Mouse (Mus musculus): ENCODE data around the gene Frmd7. TPM values are rescaled to one million over a fixed set of nuclear protein-coding genes. Genes with fewer than 3 reads are reported as not detected.

Frmd7 gene
- polyA plus RNA-seq, 1 experiment = 193 TPM

DNA sequence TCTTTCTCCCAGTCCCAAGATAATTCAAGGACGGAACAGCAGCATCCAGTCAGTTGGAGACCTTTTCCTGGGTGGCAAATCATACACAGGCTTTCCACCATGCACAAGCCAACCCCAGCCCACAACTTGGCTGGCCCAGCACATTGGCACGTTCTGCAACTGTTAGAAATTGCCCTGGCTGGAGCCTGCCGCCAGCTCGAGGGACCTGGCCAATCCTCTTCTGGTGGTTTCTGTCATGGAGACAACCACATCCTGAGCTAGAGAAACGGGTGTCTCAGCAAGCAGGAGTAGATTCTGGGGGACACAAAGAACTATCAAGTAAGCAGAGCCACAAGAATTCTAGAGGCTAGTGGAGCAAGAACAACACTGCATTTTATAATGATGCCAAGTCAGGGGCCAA lies 32.6 kb downstream of the Frmd7 start:
- no peak overlapping the region for H3K4me3 ChIP-seq (ENCODE audit: insufficient read depth, low read depth, low read length)
- H3K4me1 ChIP-seq (ENCODE audit: control insufficient read depth, insufficient read depth, low read length) = 0 out of 2 replicates have a peak, but pooled peaks cover 2% of the 10 kb centered on the region
- H3K27ac ChIP-seq (ENCODE audit: insufficient read depth, low read depth, low read length) = no peak overlapping the region
- 49% methylated on average over 5 of the region's 5 CpGs for WGBS
- TF ChIP-seq CTCF (IDR thresholded peaks at IDR 0.05; ENCODE audit: insufficient read depth, low read depth, low read length) (no peak), POLR2A (IDR thresholded peaks at IDR 0.05; ENCODE audit: insufficient read depth, low read depth, low read length) (no peak)

DNA sequence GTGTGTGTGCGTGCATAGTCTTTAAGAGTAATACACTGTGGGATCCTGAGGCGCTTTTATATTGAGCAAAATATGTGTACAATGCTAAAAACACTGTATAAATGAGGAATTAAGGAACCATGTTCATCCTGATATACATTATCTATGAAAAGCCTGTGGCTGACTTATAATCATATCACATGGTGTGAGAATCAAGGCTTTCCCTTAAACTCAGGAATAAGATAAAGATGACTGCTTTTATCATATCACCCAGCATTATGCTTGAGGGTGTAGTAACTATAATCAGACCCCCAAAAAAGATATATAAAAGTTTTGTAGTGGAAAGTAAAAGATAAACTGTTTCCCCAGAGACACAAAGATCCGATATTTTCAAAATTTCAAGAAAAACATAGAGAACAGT lies 39.0 kb downstream of the Frmd7 start:
- TF ChIP-seq CTCF (IDR thresholded peaks at IDR 0.05; ENCODE audit: insufficient read depth, low read depth, low read length) = no peak
- TF ChIP-seq POLR2A (IDR thresholded peaks at IDR 0.05; ENCODE audit: insufficient read depth, low read depth, low read length) = no peak
- H3K4me3 ChIP-seq (ENCODE audit: insufficient read depth, low read depth, low read length) = no peak overlapping the region
- 90% methylated on average over 3 of the region's 3 CpGs for WGBS
- H3K27ac ChIP-seq (ENCODE audit: insufficient read depth, low read depth, low read length) = no peak overlapping the region
- no peaks in the 10 kb centered on the region for H3K4me1 ChIP-seq (ENCODE audit: control insufficient read depth, insufficient read depth, low read length)

DNA sequence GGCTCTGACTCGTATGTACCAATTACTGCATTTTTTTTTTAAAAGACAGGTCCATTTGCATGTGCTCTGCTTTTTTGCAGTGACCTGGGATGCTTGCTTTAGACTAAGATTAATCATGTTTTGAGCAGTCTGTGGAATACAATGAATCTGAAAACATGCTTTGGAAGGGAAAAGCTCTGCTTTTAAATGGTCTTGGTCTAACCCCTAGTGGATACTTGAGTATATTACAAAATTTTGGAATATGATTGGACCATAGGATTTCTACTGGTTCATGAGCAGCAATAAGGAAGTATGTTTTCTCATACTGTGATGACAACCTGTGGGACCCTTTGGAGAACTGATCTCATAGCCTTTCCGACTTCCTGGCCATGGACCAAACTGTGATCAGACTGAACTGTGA lies 54.5 kb downstream of the Frmd7 start:
- Histone ChIP-seq H3K27ac (ENCODE audit: insufficient read depth, low read depth, low read length) (no peak overlapping the region), H3K4me3 (ENCODE audit: insufficient read depth, low read depth, low read length) (no peak overlapping the region), H3K4me1 (ENCODE audit: control insufficient read depth, insufficient read depth, low read length) (no peaks in the 10 kb centered on the region)
- WGBS = 78% methylated on average over 2 of the region's 2 CpGs
- TF ChIP-seq POLR2A (IDR thresholded peaks at IDR 0.05; ENCODE audit: insufficient read depth, low read depth, low read length) = no peak
- TF ChIP-seq CTCF (IDR thresholded peaks at IDR 0.05; ENCODE audit: insufficient read depth, low read depth, low read length) = no peak

DNA sequence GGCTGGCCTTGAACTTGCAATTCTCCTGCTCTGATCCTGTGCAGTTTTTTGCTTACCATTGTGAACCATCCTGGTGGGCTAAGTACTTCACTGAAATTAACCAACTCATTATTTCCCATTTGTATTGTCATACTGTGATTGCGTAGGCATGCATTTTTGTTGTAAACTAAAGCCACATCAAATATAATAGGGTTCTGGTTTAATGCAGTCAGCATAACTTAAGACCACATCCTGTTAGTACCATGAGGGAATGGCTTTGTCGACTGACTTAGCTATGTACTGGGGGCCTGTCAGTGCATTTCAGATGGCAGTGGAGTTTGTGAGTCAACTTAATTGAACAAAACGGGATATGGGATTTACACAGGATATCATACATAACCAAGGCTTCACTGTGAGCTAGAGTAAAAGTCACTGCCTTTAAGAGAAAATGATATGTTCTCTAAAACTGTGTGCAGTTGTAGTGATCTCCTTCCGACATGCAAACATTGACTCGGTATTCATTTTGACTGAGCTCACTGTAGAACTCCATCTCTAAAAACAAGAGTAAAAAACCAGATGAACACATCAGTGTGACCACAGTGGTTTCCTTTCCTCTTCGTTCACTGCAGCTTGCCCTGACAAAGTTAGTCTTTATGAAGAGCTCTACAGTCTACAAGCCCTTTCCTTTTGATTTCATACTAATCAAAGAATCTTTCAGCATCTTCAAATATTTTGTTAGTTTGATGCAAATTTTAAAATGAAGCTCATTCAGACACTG lies 68.1 kb downstream of the Frmd7 start:
- 80% methylated on average over 6 of the region's 6 CpGs for WGBS
- Histone ChIP-seq H3K4me1 (ENCODE audit: control insufficient read depth, insufficient read depth, low read length) (no peaks in the 10 kb centered on the region), H3K27ac (ENCODE audit: insufficient read depth, low read depth, low read length) (no peak overlapping the region), H3K4me3 (ENCODE audit: insufficient read depth, low read depth, low read length) (no peak overlapping the region)
- TF ChIP-seq CTCF (IDR thresholded peaks at IDR 0.05; ENCODE audit: insufficient read depth, low read depth, low read length) (no peak), POLR2A (IDR thresholded peaks at IDR 0.05; ENCODE audit: insufficient read depth, low read depth, low read length) (no peak)

DNA sequence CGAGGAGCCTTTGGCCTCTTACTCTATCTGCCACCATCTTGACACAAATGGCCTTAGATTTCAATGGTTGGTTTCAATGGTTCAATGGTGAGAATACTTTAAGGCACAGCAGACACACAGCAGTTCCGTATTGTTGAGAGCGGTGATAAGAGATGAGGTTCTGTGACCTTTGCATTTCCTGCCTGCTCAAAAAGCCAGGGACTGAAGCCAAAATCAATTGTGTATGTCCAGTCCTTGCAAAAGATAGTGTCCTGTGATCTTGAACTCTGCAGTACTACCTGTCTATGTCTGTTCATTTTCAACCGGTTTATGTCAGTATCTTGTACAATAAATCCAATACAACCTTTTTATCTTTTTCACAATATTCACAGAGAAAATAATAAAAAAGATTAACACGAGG lies 77.8 kb downstream of the Frmd7 start:
- Histone ChIP-seq H3K27ac (ENCODE audit: insufficient read depth, low read depth, low read length) (no peak overlapping the region), H3K4me3 (ENCODE audit: insufficient read depth, low read depth, low read length) (no peak overlapping the region), H3K4me1 (ENCODE audit: control insufficient read depth, insufficient read depth, low read length) (no peaks in the 10 kb centered on the region)
- WGBS = 81% methylated on average over 5 of the region's 5 CpGs
- no peak for TF ChIP-seq CTCF (IDR thresholded peaks at IDR 0.05; ENCODE audit: insufficient read depth, low read depth, low read length)
- no peak for TF ChIP-seq POLR2A (IDR thresholded peaks at IDR 0.05; ENCODE audit: insufficient read depth, low read depth, low read length)

DNA sequence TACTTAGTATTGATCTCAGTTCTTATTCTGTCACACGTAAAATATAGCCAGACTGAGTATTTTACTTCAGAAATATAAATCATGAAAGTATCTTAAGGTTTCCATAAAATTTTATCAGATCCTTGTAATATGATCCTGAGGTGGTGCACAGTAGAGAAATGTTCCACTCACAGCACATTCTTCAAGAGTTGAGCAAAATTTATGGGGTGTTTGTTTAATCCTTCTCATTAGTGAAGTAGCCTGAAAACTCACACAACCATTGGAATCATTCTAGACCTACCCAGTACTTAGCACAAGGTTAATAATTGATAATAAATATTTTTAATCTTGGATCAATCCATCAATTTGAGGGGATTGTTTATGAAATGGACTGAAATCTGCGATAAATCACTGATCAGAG lies 78.7 kb downstream of the Frmd7 start:
- TF ChIP-seq CTCF (IDR thresholded peaks at IDR 0.05; ENCODE audit: insufficient read depth, low read depth, low read length) (no peak), POLR2A (IDR thresholded peaks at IDR 0.05; ENCODE audit: insufficient read depth, low read depth, low read length) (no peak)
- Histone ChIP-seq H3K27ac (ENCODE audit: insufficient read depth, low read depth, low read length) (no peak overlapping the region), H3K4me1 (ENCODE audit: control insufficient read depth, insufficient read depth, low read length) (no peaks in the 10 kb centered on the region), H3K4me3 (ENCODE audit: insufficient read depth, low read depth, low read length) (no peak overlapping the region)
- 86% methylated on average over 2 of the region's 2 CpGs for WGBS

DNA sequence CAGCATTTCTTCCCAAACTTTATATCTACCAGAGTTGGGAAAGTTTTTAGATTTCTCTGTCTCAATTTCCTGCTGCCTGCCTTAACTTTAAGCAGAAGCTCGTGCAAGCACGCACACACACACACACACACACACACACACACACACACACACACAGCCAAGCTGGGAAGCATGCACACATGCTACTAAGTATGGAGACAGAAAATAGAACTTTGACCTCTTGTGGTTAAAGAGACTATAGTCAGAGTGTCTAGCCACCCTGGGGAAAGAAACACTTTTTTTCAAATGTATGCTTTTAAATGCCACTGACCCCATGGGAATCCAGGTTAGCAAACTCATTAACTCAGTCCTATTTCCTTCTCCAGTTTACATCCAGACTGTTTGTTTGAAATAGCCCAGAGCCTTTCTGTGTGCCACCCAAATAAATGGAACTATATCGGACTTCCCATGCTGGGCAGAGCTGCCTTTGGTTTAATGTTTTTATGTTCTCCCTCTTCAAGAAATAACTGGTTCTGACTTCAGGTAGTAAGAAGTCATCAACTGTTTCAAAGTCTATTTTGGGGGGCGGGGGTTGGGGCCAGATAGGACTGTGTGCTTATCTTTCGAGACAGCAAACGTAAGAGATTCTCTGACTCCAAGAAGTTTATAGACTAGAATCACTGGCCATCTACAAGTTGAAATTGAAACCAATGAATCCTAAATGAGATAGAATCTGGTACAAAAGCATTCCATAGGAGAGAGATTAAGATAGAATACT lies 91.9 kb downstream of the Frmd7 start:
- WGBS = 89% methylated on average over 6 of the region's 6 CpGs
- TF ChIP-seq POLR2A (IDR thresholded peaks at IDR 0.05; ENCODE audit: insufficient read depth, low read depth, low read length) = no peak
- TF ChIP-seq CTCF (IDR thresholded peaks at IDR 0.05; ENCODE audit: insufficient read depth, low read depth, low read length) = no peak
- Histone ChIP-seq H3K27ac (ENCODE audit: insufficient read depth, low read depth, low read length) (no peak overlapping the region), H3K4me1 (ENCODE audit: control insufficient read depth, insufficient read depth, low read length) (no peaks in the 10 kb centered on the region), H3K4me3 (ENCODE audit: insufficient read depth, low read depth, low read length) (no peak overlapping the region)

Other genes with a start within 250 kb of the Frmd7 start
- gene Stk26, start 101.7 kb downstream of the Frmd7 start, polyA plus RNA-seq (2012; ENCODE audit: insufficient read depth, insufficient read length, low replicate concordance, missing spikeins) = not detected in 2 replicates
- gene Rap2c, start 75.3 kb upstream of the Frmd7 start, polyA plus RNA-seq (2012; ENCODE audit: insufficient read depth, insufficient read length, low replicate concordance, missing spikeins) = not detected in 2 replicates